Mouse (Mus musculus) heart, embryonic 15.5 days (tissue): Measurements from ENCODE around the gene Rab36. TPM values are rescaled to one million over a fixed set of nuclear protein-coding genes. Genes with fewer than 3 reads are reported as not detected.

Experiments used
- ATAC-seq: fragments of 200-750 bp; cut with Nextera tagmentation; replicated peaks from 2 replicates; pipeline ENCODE4 v1.8.0; 2017; ENCODE audit warnings: low read depth, moderate TSS enrichment; ENCODE audit not compliant: insufficient number of reproducible peaks, insufficient read depth, low FRiP score
- H3K27ac ChIP-seq: fragments of 300-500 bp; sonication (generic); 2 replicates; pipeline ENCODE4 v1.5.1; 2015; ENCODE audit warnings: mild to moderate bottlenecking, inconsistent platforms
- H3K27me3 ChIP-seq: fragments of 300-500 bp; sonication (generic); 2 replicates; pipeline ENCODE4 v1.6.1; 2015; ENCODE audit warnings: inconsistent platforms
- H3K36me3 ChIP-seq: fragments of 300-500 bp; sonication (generic); 2 replicates; pipeline ENCODE4 v1.6.1; 2015; ENCODE audit warnings: mild to moderate bottlenecking, inconsistent platforms
- H3K4me1 ChIP-seq: fragments of 300-500 bp; sonication (generic); replicated peaks from 2 replicates; pipeline ENCODE4 v1.6.1; 2015; ENCODE audit warnings: inconsistent platforms
- H3K4me2 ChIP-seq: fragments of 300-500 bp; sonication (generic); 2 replicates; pipeline ENCODE4 v1.6.1; 2015; ENCODE audit warnings: inconsistent platforms, mild to moderate bottlenecking, moderate library complexity
- H3K4me3 ChIP-seq: fragments of 300-500 bp; sonication (generic); 2 replicates; pipeline ENCODE4 v1.5.1; 2015; ENCODE audit warnings: mild to moderate bottlenecking, inconsistent platforms
- H3K9ac ChIP-seq: fragments of 300-500 bp; sonication (generic); 2 replicates; pipeline ENCODE4 v1.6.1; 2015; ENCODE audit warnings: mild to moderate bottlenecking, inconsistent platforms
- H3K9me3 ChIP-seq: fragments of 300-500 bp; sonication (generic); replicated peaks from 2 replicates; pipeline ENCODE4 v1.6.1; 2016; ENCODE audit warnings: inconsistent platforms
- WGBS: fragments of 180-500 bp; shearing (Covaris S2); methylation state at CpG from one replicate; pipeline ENCODE4 v1.1.7; 2015; ENCODE audit warnings: mixed read lengths; 5-methylcytosine and 5-hydroxymethylcytosine counted together
- polyA plus RNA-seq: library from polyadenylated mRNA; unstranded; fragments of >200 nt; fragmentation: Nextera tagmentation; extraction: Ambion mirVana; gene quantifications from 2 replicates; pipeline ENCODE4 v1.2.1, GENCODE M21; 2015

The Rab36 gene
- polyA plus RNA-seq, 1 experiment from 2014 or later = 2.2 TPM

DNA sequence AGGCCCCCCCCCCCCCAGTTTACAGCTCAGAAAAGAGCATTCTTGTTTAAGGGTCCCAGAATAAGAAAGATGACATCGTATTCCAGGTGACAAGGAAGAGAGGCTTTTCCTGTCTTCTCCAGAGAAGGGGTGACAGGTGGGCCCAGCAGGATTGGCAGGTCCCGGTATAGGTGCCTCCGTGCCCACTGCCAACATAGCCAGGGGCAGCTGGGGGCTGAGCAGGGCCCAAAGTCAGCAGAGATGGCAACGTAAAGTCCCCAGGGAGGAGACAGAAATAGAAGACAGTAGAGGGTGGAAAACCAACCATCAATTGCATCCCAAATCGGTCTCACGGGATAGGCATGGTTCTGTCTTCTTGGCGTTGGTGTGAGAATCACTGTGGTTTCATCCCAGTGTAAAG, 11.9 kb downstream of the Rab36 start:
- Histone ChIP-seq H3K9me3 (no peaks in the 10 kb centered on the region), H3K4me2 (no peak overlapping the region), H3K27me3 (peaks cover 28% of the 10 kb centered on the region; the same call in 1 of the 2 replicates), H3K36me3 (no peaks in the 10 kb centered on the region), H3K4me3 (no peak overlapping the region), H3K4me1 (peaks cover 7% of the 10 kb centered on the region; the same call in 1 of the 2 replicates), H3K27ac (no peak overlapping the region), H3K9ac (no peak overlapping the region)
- 87% methylated on average over 7 of the region's 7 CpGs for WGBS
- no peak for ATAC-seq

DNA sequence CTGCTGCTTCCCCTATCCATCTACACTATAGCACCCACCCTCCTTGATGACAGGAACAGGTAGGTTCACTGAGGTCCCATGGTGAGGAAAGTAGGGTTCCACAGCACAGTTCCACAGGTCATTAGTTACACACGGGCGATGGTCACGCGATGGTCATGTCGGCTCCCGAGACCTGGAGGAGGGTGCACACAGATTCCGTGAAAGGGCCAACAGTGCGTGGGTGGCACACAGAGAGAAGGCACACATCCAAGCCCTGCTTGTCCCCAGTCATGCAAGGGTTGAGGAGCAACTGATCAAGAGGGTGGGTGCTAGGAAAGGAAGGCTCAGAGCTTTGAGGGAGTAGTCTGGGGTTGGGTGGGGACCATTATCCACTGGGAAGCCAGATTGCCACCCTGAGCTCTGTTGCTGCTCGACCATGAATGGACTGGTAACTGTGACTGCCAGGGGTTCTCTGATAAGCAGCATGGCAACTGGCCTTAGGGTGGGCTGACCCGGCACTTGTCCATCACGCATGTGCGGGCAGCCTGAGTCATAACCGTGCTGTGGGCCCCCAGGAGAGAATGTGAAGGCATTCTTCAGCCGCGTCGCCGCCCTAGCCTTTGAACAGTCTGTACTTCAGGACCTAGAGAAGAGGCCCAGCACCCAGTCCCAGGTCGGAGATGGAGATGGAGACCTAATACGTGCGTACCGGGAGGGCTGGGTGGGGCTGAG, 14.7 kb downstream of the Rab36 start:
- 80% methylated on average over 21 of the region's 21 CpGs for WGBS
- Histone ChIP-seq H3K27ac (no peak overlapping the region), H3K4me1 (peaks cover 16% of the 10 kb centered on the region), H3K27me3 (peaks cover 35% of the 10 kb centered on the region), H3K9me3 (no peaks in the 10 kb centered on the region), H3K9ac (no peak overlapping the region), H3K4me3 (no peak overlapping the region), H3K4me2 (no peak overlapping the region), H3K36me3 (no peaks in the 10 kb centered on the region)
- ATAC-seq = no peak

DNA sequence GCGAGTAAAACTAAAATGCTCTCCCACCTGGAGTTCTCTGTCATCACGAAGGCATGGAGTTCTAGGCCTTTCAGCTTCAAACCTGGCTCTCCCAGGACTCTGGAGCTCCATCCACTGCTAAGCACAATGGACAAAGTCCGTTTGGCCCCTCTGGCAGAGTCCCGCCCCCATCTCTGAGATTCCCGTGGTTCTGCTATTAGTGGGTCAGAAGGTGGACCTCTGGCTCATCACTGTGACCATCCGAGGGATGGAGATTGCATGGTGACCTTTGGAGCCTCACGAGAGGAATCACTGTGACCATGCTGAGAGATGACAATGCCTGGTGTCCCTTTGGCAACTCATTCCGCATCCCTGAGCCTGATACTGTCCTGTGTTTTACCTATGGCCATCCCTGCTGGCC, 16.0 kb downstream of the Rab36 start:
- ATAC-seq = no peak
- no peak overlapping the region for H3K27ac ChIP-seq
- no peak overlapping the region for H3K4me3 ChIP-seq
- no peaks in the 10 kb centered on the region for H3K9me3 ChIP-seq
- peaks cover 49% of the 10 kb centered on the region for H3K27me3 ChIP-seq
- H3K9ac ChIP-seq = no peak overlapping the region
- no peaks in the 10 kb centered on the region for H3K36me3 ChIP-seq
- WGBS = 83% methylated on average over 8 of the region's 8 CpGs
- H3K4me1 ChIP-seq = peaks cover 16% of the 10 kb centered on the region
- no peak overlapping the region for H3K4me2 ChIP-seq

DNA sequence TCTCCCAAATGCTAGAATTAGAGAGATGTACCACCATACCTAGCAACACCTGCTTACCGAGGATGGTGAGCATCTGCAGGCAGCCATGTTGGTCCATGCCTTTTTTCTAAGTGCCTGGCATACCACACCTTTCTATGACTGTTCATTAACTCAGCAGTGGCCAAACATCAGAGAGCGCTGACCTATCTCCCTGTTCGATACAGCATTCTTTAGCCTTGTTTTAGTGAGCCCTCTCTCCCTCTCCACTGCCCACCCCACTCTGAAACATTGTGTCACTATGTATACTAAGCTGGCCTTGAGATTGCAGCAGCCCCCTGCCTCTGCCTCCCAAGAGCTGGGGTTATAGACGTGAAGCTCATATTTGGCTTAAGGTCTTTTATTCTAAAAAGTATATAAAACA, 16.8 kb downstream of the Rab36 start:
- Histone ChIP-seq H3K9ac (no peak overlapping the region), H3K27me3 (peaks cover 55% of the 10 kb centered on the region), H3K27ac (no peak overlapping the region), H3K36me3 (no peaks in the 10 kb centered on the region), H3K4me1 (peaks cover 16% of the 10 kb centered on the region), H3K9me3 (no peaks in the 10 kb centered on the region), H3K4me3 (no peak overlapping the region), H3K4me2 (no peak overlapping the region)
- ATAC-seq = no peak
- 79% methylated on average over 4 of the region's 4 CpGs for WGBS

DNA sequence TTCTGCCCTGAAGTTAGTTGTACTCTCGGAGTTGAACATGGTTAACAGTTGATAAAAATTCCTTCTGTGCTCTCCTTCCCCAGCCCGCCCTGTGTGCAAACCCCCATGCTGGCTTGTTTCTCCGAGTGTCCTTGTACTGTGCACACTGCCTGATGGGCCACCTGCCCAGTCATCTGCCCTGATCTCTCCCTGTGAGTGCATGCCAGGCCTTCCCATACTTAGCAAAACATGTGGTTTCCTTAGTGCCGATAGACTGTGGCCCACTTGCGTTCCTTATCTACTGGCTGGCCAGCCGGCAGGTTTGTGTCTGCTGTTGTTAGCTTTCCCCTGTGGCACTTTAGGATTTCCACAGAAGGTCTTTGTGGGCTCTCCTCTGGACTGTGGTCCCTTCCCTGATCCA, 17.3 kb downstream of the Rab36 start:
- WGBS = 29% methylated on average over 6 of the region's 6 CpGs
- Histone ChIP-seq H3K27ac (no peak overlapping the region), H3K9me3 (no peaks in the 10 kb centered on the region), H3K4me1 (peaks cover 16% of the 10 kb centered on the region), H3K4me2 (no peak overlapping the region), H3K9ac (no peak overlapping the region), H3K27me3 (peaks cover 57% of the 10 kb centered on the region), H3K36me3 (no peaks in the 10 kb centered on the region), H3K4me3 (no peak overlapping the region)
- peak; percentile 68; the same call in 1 of the 2 replicates for ATAC-seq

DNA sequence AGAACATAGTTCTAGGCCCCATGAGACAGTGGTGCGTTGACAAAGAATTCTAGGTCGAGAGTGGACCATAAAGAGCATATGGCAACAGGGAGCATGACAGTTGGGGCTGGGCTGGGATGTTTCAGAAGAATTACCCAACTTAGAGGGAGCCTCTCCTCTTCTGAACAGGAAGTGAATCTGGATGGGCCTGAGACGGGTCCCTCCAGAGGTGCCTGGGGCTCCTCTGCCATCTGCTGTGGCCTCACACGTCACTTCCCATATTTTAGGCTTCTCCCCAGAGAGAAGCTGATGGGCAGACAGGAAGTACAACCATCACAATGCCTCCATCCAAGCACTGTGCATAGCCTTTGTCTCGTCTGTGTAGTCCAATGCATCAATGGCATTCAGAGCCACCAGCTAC, 18.8 kb downstream of the Rab36 start:
- Histone ChIP-seq H3K27ac (no peak overlapping the region), H3K9ac (no peak overlapping the region), H3K9me3 (no peaks in the 10 kb centered on the region), H3K27me3 (peaks cover 53% of the 10 kb centered on the region), H3K4me2 (no peak overlapping the region), H3K4me1 (peaks cover 24% of the 10 kb centered on the region), H3K36me3 (no peaks in the 10 kb centered on the region), H3K4me3 (no peak overlapping the region)
- ATAC-seq = no peak
- WGBS = 75% methylated on average over 5 of the region's 5 CpGs

DNA sequence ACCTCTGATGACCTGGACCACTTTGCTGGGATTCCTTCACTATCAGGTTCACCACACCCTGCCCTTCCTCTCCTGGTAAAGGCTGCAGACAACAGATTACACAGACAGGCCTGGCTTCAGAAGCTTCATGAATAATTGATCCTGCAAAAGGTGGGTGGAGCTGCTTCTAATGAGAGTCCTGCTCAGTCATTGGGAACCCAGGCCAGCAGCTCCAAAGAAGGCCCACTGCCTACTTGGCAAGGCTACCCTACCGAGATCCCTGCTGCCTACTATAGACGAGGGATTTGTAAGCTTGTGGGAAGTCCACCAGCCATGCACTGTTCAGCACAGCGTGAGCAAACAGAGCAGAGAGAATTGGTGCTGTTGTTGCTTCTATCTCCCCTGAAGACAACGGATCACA, 19.4 kb downstream of the Rab36 start:
- WGBS = 38% methylated on average over 4 of the region's 4 CpGs
- Histone ChIP-seq H3K9me3 (no peaks in the 10 kb centered on the region), H3K4me2 (no peak overlapping the region), H3K4me1 (peaks cover 29% of the 10 kb centered on the region), H3K9ac (no peak overlapping the region), H3K27me3 (peaks cover 52% of the 10 kb centered on the region), H3K27ac (no peak overlapping the region), H3K4me3 (no peak overlapping the region), H3K36me3 (no peaks in the 10 kb centered on the region)
- no peak for ATAC-seq

DNA sequence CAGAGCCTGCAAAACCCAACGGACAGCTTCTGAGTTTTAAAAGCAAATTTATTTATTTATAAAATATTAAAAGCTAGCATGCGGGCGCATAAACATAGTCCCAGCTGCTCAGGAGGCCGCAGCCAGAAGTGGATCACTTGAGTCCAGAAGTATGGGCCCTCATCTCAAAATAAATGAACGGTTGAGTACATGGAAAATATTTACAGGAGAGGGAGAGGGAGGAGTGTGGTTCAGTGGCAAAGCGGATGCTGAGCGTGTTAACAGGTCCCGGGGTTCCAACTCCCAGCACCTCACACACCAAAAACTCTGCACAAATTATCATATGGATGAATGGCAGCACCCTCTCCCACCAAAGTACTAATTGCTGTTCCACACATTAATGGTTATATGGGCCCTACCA, 21.5 kb downstream of the Rab36 start:
- Histone ChIP-seq H3K4me1 (peaks cover 47% of the 10 kb centered on the region), H3K4me2 (no peak overlapping the region), H3K4me3 (no peak overlapping the region), H3K9me3 (no peaks in the 10 kb centered on the region), H3K9ac (no peak overlapping the region), H3K27me3 (peaks cover 52% of the 10 kb centered on the region), H3K36me3 (no peaks in the 10 kb centered on the region), H3K27ac (no peak overlapping the region)
- WGBS = 67% methylated on average over 8 of the region's 8 CpGs
- ATAC-seq = no peak

DNA sequence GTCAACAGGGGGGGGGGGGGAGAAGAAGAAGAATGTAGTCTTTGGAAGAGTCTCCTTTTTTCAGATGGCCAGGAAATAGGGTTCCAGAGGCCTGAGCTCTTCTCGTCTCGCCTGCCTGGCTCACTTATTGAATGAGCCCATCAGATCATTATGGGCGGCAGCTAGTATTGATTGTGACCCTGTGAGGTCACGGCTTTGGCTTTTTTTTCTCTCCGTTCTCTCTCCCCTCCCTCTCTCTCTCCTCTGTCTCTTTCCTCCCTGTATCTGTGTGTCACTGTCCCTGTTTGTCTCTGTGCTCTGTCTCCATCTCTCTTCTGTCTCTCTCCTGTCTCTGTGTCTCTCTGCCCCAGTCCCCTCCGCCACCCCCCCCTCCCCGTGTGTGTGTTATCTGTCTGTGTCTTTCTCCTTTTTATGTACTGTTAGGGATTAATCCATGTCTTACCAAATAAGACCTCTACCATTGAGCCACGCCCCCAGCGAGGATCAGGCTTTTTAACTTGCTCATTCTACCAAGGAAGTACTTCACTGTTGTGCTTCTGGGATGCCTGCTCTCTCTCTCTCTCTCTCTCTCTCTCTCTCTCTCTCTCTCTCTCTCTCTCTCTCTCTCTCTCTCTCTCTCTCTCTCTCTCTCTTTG, 22.0 kb downstream of the Rab36 start:
- H3K27ac ChIP-seq = no peak overlapping the region

DNA sequence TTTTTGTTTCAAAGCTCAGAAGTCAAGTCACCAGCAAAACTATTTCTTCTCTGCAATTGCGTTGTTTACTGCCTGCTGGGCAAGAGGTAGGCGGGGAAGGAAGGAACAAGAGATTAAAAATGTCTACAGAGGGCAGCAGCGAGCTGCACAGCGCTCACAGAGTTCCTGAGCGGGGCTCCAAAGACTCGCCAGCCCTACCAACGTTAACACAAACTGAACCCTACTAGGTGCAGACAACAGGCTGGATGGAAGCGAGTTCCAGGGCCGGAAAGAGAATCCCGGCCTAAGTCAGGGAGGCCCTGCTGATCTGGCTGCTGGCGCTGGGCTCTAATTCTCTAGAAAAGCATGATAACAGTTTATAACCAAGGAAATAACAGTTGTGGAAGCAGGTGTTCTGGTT, 22.5 kb downstream of the Rab36 start:
- no peak for ATAC-seq
- Histone ChIP-seq H3K9ac (no peak overlapping the region), H3K27ac (no peak overlapping the region), H3K36me3 (no peaks in the 10 kb centered on the region), H3K4me3 (peak overlapping the region; percentile 86), H3K9me3 (no peaks in the 10 kb centered on the region), H3K4me2 (peak overlapping the region; percentile 91), H3K27me3 (peaks cover 49% of the 10 kb centered on the region), H3K4me1 (peaks cover 48% of the 10 kb centered on the region)
- WGBS = 2% methylated on average over 11 of the region's 11 CpGs

More for the DNA sequence above, 22.0 kb downstream of the Rab36 start:
- WGBS = 55% methylated on average over 9 of the region's 9 CpGs
- ATAC-seq = no peak
- peaks cover 47% of the 10 kb centered on the region for H3K4me1 ChIP-seq
- H3K27me3 ChIP-seq = peaks cover 49% of the 10 kb centered on the region
- no peak overlapping the region for H3K4me3 ChIP-seq
- no peaks in the 10 kb centered on the region for H3K9me3 ChIP-seq
- H3K36me3 ChIP-seq = no peaks in the 10 kb centered on the region
- H3K4me2 ChIP-seq = peak overlapping the region; percentile 91
- H3K9ac ChIP-seq = no peak overlapping the region

DNA sequence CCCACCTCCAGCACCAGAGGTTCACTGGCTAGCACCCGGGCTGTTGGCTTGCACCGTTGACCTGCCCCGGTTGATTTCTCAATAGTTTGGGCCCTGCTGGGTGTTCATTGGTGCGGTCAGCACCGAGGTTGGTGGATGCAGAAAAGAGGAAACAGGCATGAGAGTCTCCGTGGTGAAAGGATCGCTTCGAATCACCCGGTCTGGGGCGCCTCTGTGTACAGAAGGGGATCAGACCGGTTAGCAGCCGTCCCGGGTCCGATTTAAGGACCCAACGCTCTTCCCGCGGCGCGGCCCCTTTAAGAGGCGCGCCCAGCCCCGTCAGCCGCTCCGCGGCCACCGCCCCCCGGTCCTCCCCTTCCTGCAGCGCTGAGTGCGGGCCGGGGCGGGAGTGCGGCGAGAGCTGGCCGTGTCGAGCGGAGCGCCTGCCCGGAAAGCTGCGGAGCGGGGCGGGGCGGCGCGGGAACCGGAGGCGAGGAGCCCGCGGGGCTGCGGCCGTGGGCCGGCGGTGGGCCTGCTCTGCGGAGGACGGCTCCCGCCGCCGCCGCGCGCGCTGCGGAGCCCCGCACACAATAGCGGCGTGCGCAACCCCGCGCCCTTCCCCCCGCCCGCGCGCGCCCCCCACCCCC, 23.5 kb downstream of the Rab36 start, which contains the start of gene Bcr:
TSS of gene Bcr (plus strand) at position 376 of the 626 bp plus-strand sequence.
- peaks cover 50% of the 10 kb centered on the region for H3K4me1 ChIP-seq
- peaks cover 49% of the 10 kb centered on the region for H3K27me3 ChIP-seq
- H3K27ac ChIP-seq = peak within 1 kb of the TSS; percentile 57
- peak within 1 kb of the TSS; percentile 86 for H3K4me3 ChIP-seq
- peak within 1 kb of the TSS; percentile 80 for H3K9ac ChIP-seq
- WGBS = 2% methylated on average over 35 of the region's 73 CpGs
- H3K9me3 ChIP-seq = no peaks in the 10 kb centered on the region
- H3K4me2 ChIP-seq = peak within 1 kb of the TSS; percentile 91
- H3K36me3 ChIP-seq = no peaks in the 10 kb centered on the region
- peak; percentile 88 for ATAC-seq
